Mouse (Mus musculus) lung, adult 2 months (tissue): ENCODE results near the gene Tmem235.

ENCODE experiments used
- CTCF ChIP-seq: fragments of 200-500 bp; IDR thresholded peaks from 2 replicates; pipeline ENCODE4 v1.5.1; 2011; ENCODE audit warnings: mild to moderate bottlenecking, low read length, control low read depth; ENCODE audit not compliant: insufficient read depth
- POLR2A ChIP-seq: fragments of 200-500 bp; IDR thresholded peaks from 2 replicates; pipeline ENCODE4 v1.6.1; 2011; ENCODE audit warnings: low read depth, mild to moderate bottlenecking, control low read depth, low read length, borderline replicate concordance; ENCODE audit errors: extremely low read depth

DNA sequence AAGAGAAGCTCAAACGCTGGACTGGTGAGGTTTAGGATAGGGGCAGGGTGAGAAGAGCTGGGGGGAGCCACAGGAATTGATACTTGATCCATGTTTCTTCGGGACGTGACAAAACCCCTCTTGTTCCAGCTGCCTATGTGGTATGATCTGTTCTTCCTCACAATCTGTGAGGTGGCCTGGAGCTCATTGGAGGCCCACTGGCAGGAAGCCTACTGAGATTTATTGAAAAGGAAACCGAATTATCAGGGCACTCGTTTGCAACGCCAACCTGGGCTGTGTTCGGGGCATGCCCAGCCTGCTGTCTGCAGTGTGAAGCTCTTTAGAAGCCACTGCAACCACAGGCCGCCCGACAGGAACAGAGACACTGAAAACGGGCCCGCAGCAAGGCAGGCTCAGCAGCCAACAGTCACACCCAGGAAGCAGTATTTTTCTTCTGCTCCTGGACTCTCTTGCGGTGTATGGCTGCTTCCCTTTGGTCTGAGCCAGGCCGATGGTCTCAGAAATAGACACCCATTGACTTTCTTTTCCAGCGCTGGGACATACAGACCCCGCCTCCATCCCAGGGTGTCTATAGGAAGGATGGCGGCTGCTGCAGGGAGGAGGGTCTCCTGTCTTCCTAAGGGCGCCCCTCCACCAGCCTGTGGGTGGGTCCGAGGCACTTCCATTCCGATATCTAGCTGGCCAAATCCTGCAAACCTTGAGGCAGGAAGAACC, 12.1 kb upstream of the Tmem235 start:
- TF ChIP-seq CTCF (no peak), POLR2A (peak; percentile 28; the same call in 1 of the 2 replicates)
